In the genomic region with DNA sequence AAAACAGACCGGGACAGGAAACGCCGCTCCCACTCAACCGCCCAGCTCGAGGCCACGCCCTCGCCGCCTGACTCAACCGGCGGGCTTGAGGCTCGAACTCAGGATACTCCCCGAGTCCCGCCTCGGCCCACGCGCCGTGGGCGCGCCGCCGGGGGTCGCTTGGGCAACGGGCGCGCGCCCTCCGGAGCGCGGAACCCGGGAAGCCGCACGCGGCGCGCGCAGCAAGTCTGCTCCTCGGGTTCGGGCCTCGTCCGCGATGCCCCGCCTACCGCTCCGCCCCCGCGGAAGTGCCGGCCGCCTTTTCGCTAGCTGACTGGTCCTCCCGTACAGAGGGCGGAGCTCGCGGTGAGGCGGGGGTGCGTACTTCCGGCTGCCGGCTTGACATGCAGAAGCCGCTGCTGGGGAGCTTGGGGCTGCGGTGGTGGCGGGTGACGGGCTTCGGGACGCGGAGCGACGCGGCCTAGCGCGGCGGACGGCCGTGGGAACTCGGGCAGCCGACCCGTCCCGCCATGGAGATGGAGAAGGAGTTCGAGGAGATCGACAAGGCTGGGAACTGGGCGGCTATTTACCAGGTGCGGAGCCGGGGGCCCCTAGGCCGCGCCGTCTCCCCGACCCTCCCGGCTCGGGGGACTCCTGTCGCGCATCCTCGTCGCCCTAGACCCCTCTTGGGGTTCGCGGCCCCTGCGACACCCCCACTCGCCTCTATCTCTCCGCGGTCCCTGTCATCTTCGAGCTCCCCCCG, we compare ENCODE assay signal across 8 mouse cellular contexts. TPM values are rescaled to one million over a fixed set of nuclear protein-coding genes. Genes with fewer than 3 reads are reported as not detected.
A peak's percentile ranks its signal among the peaks of the same experiment; 100 is the strongest.
DNase-seq lines count a peak whose midpoint lies in the region; ATAC-seq and TF ChIP-seq lines count a peak whose summit lies in the region.

A gene (plus strand): TSS at position 73 of the 742 bp plus-strand sequence.

- H3K36me3 ChIP-seq in C2C12 (ENCODE audit: control insufficient read depth, insufficient read depth) (no peaks in the 10 kb centered on the region), myocyte (ENCODE audit: control insufficient read depth, insufficient read depth) (no peaks in the 10 kb centered on the region)
- H3K36me3 ChIP-seq in erythroblast, embryonic 14.5 days (ENCODE audit: control insufficient read depth), result peaks cover 3% of the 10 kb centered on the region
- no peaks in the 10 kb centered on the region for H3K36me3 ChIP-seq in heart, embryonic 11.5 days (ENCODE audit: control insufficient read depth, insufficient read depth, low read length)
- H3K36me3 ChIP-seq in kidney, embryonic 16.5 days (ENCODE audit: insufficient read depth, low read length), result no peaks in the 10 kb centered on the region
- no peaks in the 10 kb centered on the region for H3K36me3 ChIP-seq in liver, adult 2 months (ENCODE audit: control insufficient read depth, insufficient read depth, low read length)
- H3K36me3 ChIP-seq in splenic B cell, adult 2 months (ENCODE audit: control insufficient read depth, insufficient read depth, low read length, poor library complexity, severe bottlenecking), result no peaks in the 10 kb centered on the region

- TF ChIP-seq CTCF in C2C12 (IDR thresholded peaks at IDR 0.05; ENCODE audit: control insufficient read depth, insufficient read depth, insufficient read length), result no peak
- TF ChIP-seq CTCF in brain, embryonic 14.5 days (IDR thresholded peaks at IDR 0.05; ENCODE audit: borderline replicate concordance, extremely low read depth, insufficient read depth, insufficient read length), result no peak
- TF ChIP-seq CTCF in liver, adult 2 months (IDR thresholded peaks at IDR 0.05; ENCODE audit: low read depth, low read length), result no peak

- WGBS in heart, embryonic 11.5 days (ENCODE audit: insufficient replicate concordance), result under 1% methylated on average over 91 of the region's 99 CpGs
- WGBS in kidney, embryonic 16.5 days, result under 1% methylated on average over 92 of the region's 99 CpGs
- under 1% methylated on average over 99 of the region's 99 CpGs for WGBS in liver, adult 2 months

- peaks cover 45% of the 10 kb centered on the region for H3K79me3 ChIP-seq in C2C12 (ENCODE audit: low read depth)

- H3K4me3 ChIP-seq in C2C12 (ENCODE audit: insufficient read depth, poor library complexity, severe bottlenecking) (peak within 1 kb of the TSS; percentile 93), myocyte (peak within 1 kb of the TSS; percentile 81)
- peak within 1 kb of the TSS; percentile 77 for H3K4me3 ChIP-seq in erythroblast, embryonic 14.5 days (replicated peaks)
- H3K4me3 ChIP-seq in heart, embryonic 11.5 days (ENCODE audit: low read depth, low read length), result peak within 1 kb of the TSS; percentile 96
- H3K4me3 ChIP-seq in kidney, embryonic 16.5 days (ENCODE audit: low read length), result peak within 1 kb of the TSS; percentile 91
- peak within 1 kb of the TSS; percentile 97 for H3K4me3 ChIP-seq in liver, adult 2 months (ENCODE audit: insufficient read depth, low read depth, low read length)

- peak; percentile 74 for TF ChIP-seq POLR2A in brain, embryonic 14.5 days (IDR thresholded peaks at IDR 0.05; ENCODE audit: borderline replicate concordance, extremely low read depth, insufficient read depth, insufficient read length, poor library complexity, severe bottlenecking)
- TF ChIP-seq POLR2A in liver, adult 2 months (IDR thresholded peaks at IDR 0.05; ENCODE audit: extremely low read depth, insufficient read depth, low read length), result peak; percentile 77
- peak; percentile 96 for TF ChIP-seq POLR2A in myocyte (IDR thresholded peaks at IDR 0.05; ENCODE audit: insufficient read length, low read depth)

- H3K4me2 ChIP-seq in heart, embryonic 11.5 days, result peak within 1 kb of the TSS; percentile 94
- peak within 1 kb of the TSS; percentile 87 for H3K4me2 ChIP-seq in kidney, embryonic 16.5 days (replicated peaks; ENCODE audit: low read depth, low read length)
- peak within 1 kb of the TSS; percentile 98 for H3K4me2 ChIP-seq in myocyte (ENCODE audit: low read depth)

- peak; percentile 96 for ATAC-seq in heart, embryonic 11.5 days (replicated peaks; ENCODE audit: insufficient number of reproducible peaks, low FRiP score, low TSS enrichment)
- ATAC-seq in kidney, embryonic 16.5 days (ENCODE audit: low FRiP score, low TSS enrichment), result peak; percentile 94

- H3K27ac ChIP-seq in heart, embryonic 11.5 days (ENCODE audit: low read depth, low read length), result peak within 1 kb of the TSS; percentile 84
- peak within 1 kb of the TSS; percentile 67 for H3K27ac ChIP-seq in kidney, embryonic 16.5 days (ENCODE audit: low read length)
- peak within 1 kb of the TSS; percentile 73 for H3K27ac ChIP-seq in liver, adult 2 months (replicated peaks; ENCODE audit: insufficient read depth, low read depth, low read length)

- peak within 1 kb of the TSS; percentile 83 for H3ac ChIP-seq in C2C12 (ENCODE audit: control insufficient read depth, insufficient read length, low read depth)
- peak within 1 kb of the TSS; percentile 75 for H3ac ChIP-seq in myocyte (ENCODE audit: control insufficient read depth, insufficient read length)

- H3K4me1 ChIP-seq in erythroblast, embryonic 14.5 days (ENCODE audit: control insufficient read depth), result peaks cover 45% of the 10 kb centered on the region
- peaks cover 33% of the 10 kb centered on the region for H3K4me1 ChIP-seq in heart, embryonic 11.5 days (ENCODE audit: control insufficient read depth, insufficient read depth, low read length)
- peaks cover 28% of the 10 kb centered on the region for H3K4me1 ChIP-seq in kidney, embryonic 16.5 days (ENCODE audit: insufficient read depth, low read length)
- H3K4me1 ChIP-seq in liver, adult 2 months (ENCODE audit: control insufficient read depth, insufficient read depth, low read length), result peaks cover 5% of the 10 kb centered on the region

- DNase-seq in brain, embryonic 14.5 days (ENCODE audit: low read depth), result peak; percentile 99
- peak; percentile 78 for DNase-seq in liver, adult 2 months (ENCODE audit: extremely low read depth, low read depth, low spot score)
- peak; percentile 98 for DNase-seq in splenic B cell, adult 2 months (ENCODE audit: low read depth, low spot score)

- H3K27me3 ChIP-seq in C2C12 (ENCODE audit: control insufficient read depth, insufficient read depth, insufficient read length) (no peaks in the 10 kb centered on the region), myocyte (ENCODE audit: control insufficient read depth, insufficient read depth, insufficient read length) (no peaks in the 10 kb centered on the region)
- no peaks in the 10 kb centered on the region for H3K27me3 ChIP-seq in erythroblast, embryonic 14.5 days (ENCODE audit: control insufficient read depth)
- no peaks in the 10 kb centered on the region for H3K27me3 ChIP-seq in heart, embryonic 11.5 days (ENCODE audit: control insufficient read depth, insufficient read depth, low read length)
- no peaks in the 10 kb centered on the region for H3K27me3 ChIP-seq in kidney, embryonic 16.5 days (ENCODE audit: insufficient read depth, low read length)
- H3K27me3 ChIP-seq in liver, adult 2 months (ENCODE audit: control insufficient read depth, insufficient read depth, low read length), result no peaks in the 10 kb centered on the region
- no peaks in the 10 kb centered on the region for H3K27me3 ChIP-seq in splenic B cell, adult 2 months (ENCODE audit: control insufficient read depth, insufficient read depth, low read length, poor library complexity, severe bottlenecking)

- H3K9me3 ChIP-seq in erythroblast, embryonic 14.5 days (ENCODE audit: control insufficient read depth, low read length), result no peaks in the 10 kb centered on the region
- H3K9me3 ChIP-seq in heart, embryonic 11.5 days (replicated peaks; ENCODE audit: control insufficient read depth, low read length), result no peaks in the 10 kb centered on the region
- H3K9me3 ChIP-seq in kidney, embryonic 16.5 days (ENCODE audit: low read length), result no peaks in the 10 kb centered on the region

- H3K9ac ChIP-seq in heart, embryonic 11.5 days (ENCODE audit: low read depth, low read length), result peak within 1 kb of the TSS; percentile 96
- peak within 1 kb of the TSS; percentile 92 for H3K9ac ChIP-seq in kidney, embryonic 16.5 days (replicated peaks; ENCODE audit: low read length)
- H3K9ac ChIP-seq in liver, adult 2 months (ENCODE audit: low read depth, low read length), result peak within 1 kb of the TSS; percentile 95

- H3K79me2 ChIP-seq in C2C12 (ENCODE audit: control insufficient read depth, insufficient read depth) (peaks cover 49% of the 10 kb centered on the region), myocyte (ENCODE audit: control insufficient read depth, insufficient read depth) (peaks cover 47% of the 10 kb centered on the region)
- peaks cover 26% of the 10 kb centered on the region for H3K79me2 ChIP-seq in liver, adult 2 months (ENCODE audit: control insufficient read depth, insufficient read depth, low read length)

TF ChIP-seq in C2C12, 6 proteins besides CTCF, POLR2A, EP300 and RAD21:
- TF ChIP-seq MAX (IDR thresholded peaks at IDR 0.05) (peak; percentile 71), MYOG (IDR thresholded peaks at IDR 0.05; ENCODE audit: control insufficient read depth, extremely low read depth, insufficient read length) (no peak)

TF ChIP-seq in myocyte, 11 proteins besides CTCF, POLR2A, EP300 and RAD21 (continues in another document):
- TF ChIP-seq USF1 (IDR thresholded peaks at IDR 0.05; ENCODE audit: low read depth) (no peak), TCF3 (IDR thresholded peaks at IDR 0.05; ENCODE audit: insufficient read length, low read depth) (no peak), MYOD1 (IDR thresholded peaks at IDR 0.05; ENCODE audit: control insufficient read depth in 1 of 3, insufficient read length in 2 of 3, low read depth in 2 of 3) (peak in 1 of 3 experiments; percentile 30), SRF (IDR thresholded peaks at IDR 0.05; ENCODE audit: control insufficient read depth, insufficient read length, low read depth) (no peak), REST (IDR thresholded peaks at IDR 0.05; ENCODE audit: insufficient read depth, insufficient read length) (no peak), CEBPB (IDR thresholded peaks at IDR 0.05; ENCODE audit: insufficient read depth, poor library complexity, severe bottlenecking) (no peak), MAX (IDR thresholded peaks at IDR 0.05; ENCODE audit: low read depth) (no peak), MYOG (IDR thresholded peaks at IDR 0.05; ENCODE audit: control insufficient read depth in 1 of 3, insufficient read depth in 1 of 3, insufficient read length in 2 of 3, low read depth in 2 of 3) (peak in 1 of 3 experiments; percentile 33), POLR2AphosphoS2 (IDR thresholded peaks at IDR 0.05; ENCODE audit: insufficient read length, low read depth) (peak; percentile 79), TCF12 (IDR thresholded peaks at IDR 0.05; ENCODE audit: insufficient read depth, poor library complexity, severe bottlenecking) (no peak)

RNA-seq across cellular contexts. Expression of the gene that starts here (rescaled TPM):
- polyA plus RNA-seq in C2C12 (2012; fragmentation: generic; extraction: Trizol), result 64.6 TPM
- polyA plus RNA-seq in brain, embryonic 14.5 days (2012; rRNA removed), result 60.2 and 62.4 TPM in 2 replicates
- 1.9 TPM in 2 replicates for polyA plus RNA-seq in erythroblast, embryonic 14.5 days (2012)
- 43.5 and 46.7 TPM in 2 replicates for polyA plus RNA-seq in heart, embryonic 11.5 days (2014; fragmentation: Nextera tagmentation; extraction: Ambion mirVana)
- 56.7 and 60.0 TPM in 2 replicates for polyA plus RNA-seq in kidney, embryonic 16.5 days (2015; fragmentation: Nextera tagmentation; extraction: Ambion mirVana)
- 6.5 and 7.9 TPM in 2 replicates for total RNA-seq in liver, adult 2 months (2014; rRNA removed)
- polyA plus RNA-seq in liver, adult 2 months (2012; rRNA removed), result 17.3 and 20.2 TPM in 2 replicates
- polyA plus RNA-seq in myocyte (2012; fragmentation: generic; extraction: Trizol), result 45.0 TPM

Comparison
In these comparisons a context has a peak if more than half of its experiments do, and no peak if none do; other contexts are left out.
1. Peak in every context shown above with its lines: DNase-seq, ATAC-seq, H3K4me3 ChIP-seq and H3K27ac ChIP-seq.